Mouse (Mus musculus): ENCODE measurements around the gene Cd151. TPM values are rescaled to one million over a fixed set of nuclear protein-coding genes. Genes with fewer than 3 reads are reported as not detected.

Cd151 gene
- polyA plus RNA-seq, 1 experiment from 2014 or later, result 57.9 TPM

- Histone ChIP-seq H3K9ac (ENCODE audit: low read depth, low read length) (peak within 1 kb of the TSS; percentile 61), H3K27me3 (ENCODE audit: control insufficient read depth, insufficient read depth, low read length) (no peaks in the 10 kb centered on the region), H3K36me3 (ENCODE audit: control insufficient read depth, insufficient read depth, low read length) (0 out of 2 replicates have a peak, but pooled peaks cover 5% of the 10 kb centered on the region), H3K4me3 (ENCODE audit: low read depth, low read length) (peak within 1 kb of the TSS; percentile 37), H3K4me2 (replicated peaks; ENCODE audit: low read depth, low read length) (peak within 1 kb of the TSS; percentile 54), H3K4me1 (replicated peaks; ENCODE audit: control insufficient read depth, insufficient read depth, low read length) (peaks cover 10% of the 10 kb centered on the region; the same call in 1 of the 2 replicates), H3K27ac (ENCODE audit: low read depth, low read length) (no peak within 1 kb of the TSS), H3K9me3 (ENCODE audit: control insufficient read depth, low read length) (no peaks in the 10 kb centered on the region)
- DNase-seq (ENCODE audit: low spot score) (peak; percentile 81), ATAC-seq (ENCODE audit: low FRiP score) (peak; percentile 81)
- WGBS, result 3% methylated on average over 19 of the region's 19 CpGs
Measured at GRCm38 (mm10) chr7:141429310-141429709, 37.9 kb upstream of the Cd151 start, which contains the start of gene Cend1. Gene Cend1, minus strand, starts transcription at chr7:141429491.

GRCm38 (mm10) chr7:141429840-141430584, 37.2 kb upstream of the Cd151 start:
- Histone ChIP-seq H3K4me3 (ENCODE audit: low read depth, low read length) (no peak overlapping the region), H3K4me2 (replicated peaks; ENCODE audit: low read depth, low read length) (peak overlapping the region; percentile 54), H3K9ac (ENCODE audit: low read depth, low read length) (no peak overlapping the region), H3K4me1 (replicated peaks; ENCODE audit: control insufficient read depth, insufficient read depth, low read length) (peaks cover 14% of the 10 kb centered on the region), H3K9me3 (ENCODE audit: control insufficient read depth, low read length) (no peaks in the 10 kb centered on the region), H3K27ac (ENCODE audit: low read depth, low read length) (no peak overlapping the region), H3K27me3 (ENCODE audit: control insufficient read depth, insufficient read depth, low read length) (no peaks in the 10 kb centered on the region), H3K36me3 (ENCODE audit: control insufficient read depth, insufficient read depth, low read length) (0 out of 2 replicates have a peak, but pooled peaks cover 5% of the 10 kb centered on the region)
- DNase-seq (ENCODE audit: low spot score), result no peak
- 60% methylated on average over 9 of the region's 9 CpGs for WGBS
- ATAC-seq (ENCODE audit: low FRiP score), result no peak

GRCm38 (mm10) chr7:141430585-141431240, 36.5 kb upstream of the Cd151 start:
- 0 out of 2 replicates have a peak, but pooled peaks cover 5% of the 10 kb centered on the region for H3K36me3 ChIP-seq (ENCODE audit: control insufficient read depth, insufficient read depth, low read length)
- DNase-seq (ENCODE audit: low spot score) (no peak), ATAC-seq (ENCODE audit: low FRiP score) (no peak)
- no peak overlapping the region for H3K4me2 ChIP-seq (replicated peaks; ENCODE audit: low read depth, low read length)
- WGBS, result 99% methylated on average over 9 of the region's 9 CpGs
- H3K27ac ChIP-seq (ENCODE audit: low read depth, low read length), result no peak overlapping the region
- no peak overlapping the region for H3K9ac ChIP-seq (ENCODE audit: low read depth, low read length)
- peaks cover 18% of the 10 kb centered on the region for H3K4me1 ChIP-seq (replicated peaks; ENCODE audit: control insufficient read depth, insufficient read depth, low read length)
- H3K9me3 ChIP-seq (ENCODE audit: control insufficient read depth, low read length), result no peaks in the 10 kb centered on the region
- H3K27me3 ChIP-seq (ENCODE audit: control insufficient read depth, insufficient read depth, low read length), result no peaks in the 10 kb centered on the region
- H3K4me3 ChIP-seq (ENCODE audit: low read depth, low read length), result no peak overlapping the region

- H3K4me3 ChIP-seq (ENCODE audit: low read depth, low read length), result no peak overlapping the region
- H3K36me3 ChIP-seq (ENCODE audit: control insufficient read depth, insufficient read depth, low read length), result 0 out of 2 replicates have a peak, but pooled peaks cover 5% of the 10 kb centered on the region
- no peaks in the 10 kb centered on the region for H3K9me3 ChIP-seq (ENCODE audit: control insufficient read depth, low read length)
- no peak overlapping the region for H3K9ac ChIP-seq (ENCODE audit: low read depth, low read length)
- WGBS, result 90% methylated on average over 18 of the region's 19 CpGs
- peaks cover 21% of the 10 kb centered on the region for H3K4me1 ChIP-seq (replicated peaks; ENCODE audit: control insufficient read depth, insufficient read depth, low read length)
- no peak overlapping the region for H3K4me2 ChIP-seq (replicated peaks; ENCODE audit: low read depth, low read length)
- ATAC-seq (ENCODE audit: low FRiP score), result no peak
- no peak for DNase-seq (ENCODE audit: low spot score)
- H3K27ac ChIP-seq (ENCODE audit: low read depth, low read length), result no peak overlapping the region
- H3K27me3 ChIP-seq (ENCODE audit: control insufficient read depth, insufficient read depth, low read length), result no peaks in the 10 kb centered on the region
Measured at GRCm38 (mm10) chr7:141431434-141432185, 35.6 kb upstream of the Cd151 start.

GRCm38 (mm10) chr7:141432186-141432611, 35.0 kb upstream of the Cd151 start:
- Histone ChIP-seq H3K27me3 (ENCODE audit: control insufficient read depth, insufficient read depth, low read length) (no peaks in the 10 kb centered on the region), H3K9ac (ENCODE audit: low read depth, low read length) (no peak overlapping the region)

GRCm38 (mm10) chr7:141432741-141433516, 34.3 kb upstream of the Cd151 start:
- H3K4me3 ChIP-seq (ENCODE audit: low read depth, low read length), result no peak overlapping the region
- no peak overlapping the region for H3K9ac ChIP-seq (ENCODE audit: low read depth, low read length)
- H3K4me1 ChIP-seq (replicated peaks; ENCODE audit: control insufficient read depth, insufficient read depth, low read length), result peaks cover 21% of the 10 kb centered on the region
- H3K36me3 ChIP-seq (ENCODE audit: control insufficient read depth, insufficient read depth, low read length), result 0 out of 2 replicates have a peak, but pooled peaks cover 5% of the 10 kb centered on the region
- H3K4me2 ChIP-seq (replicated peaks; ENCODE audit: low read depth, low read length), result no peak overlapping the region
- no peak overlapping the region for H3K27ac ChIP-seq (ENCODE audit: low read depth, low read length)
- 91% methylated on average over 6 of the region's 6 CpGs for WGBS
- no peaks in the 10 kb centered on the region for H3K27me3 ChIP-seq (ENCODE audit: control insufficient read depth, insufficient read depth, low read length)
- no peak for ATAC-seq (ENCODE audit: low FRiP score)
- DNase-seq (ENCODE audit: low spot score), result no peak
- H3K9me3 ChIP-seq (ENCODE audit: control insufficient read depth, low read length), result no peaks in the 10 kb centered on the region

More at GRCm38 (mm10) chr7:141432186-141432611, 35.0 kb upstream of the Cd151 start:
- Histone ChIP-seq H3K9me3 (ENCODE audit: control insufficient read depth, low read length) (no peaks in the 10 kb centered on the region), H3K4me3 (ENCODE audit: low read depth, low read length) (no peak overlapping the region), H3K36me3 (ENCODE audit: control insufficient read depth, insufficient read depth, low read length) (0 out of 2 replicates have a peak, but pooled peaks cover 5% of the 10 kb centered on the region), H3K4me1 (replicated peaks; ENCODE audit: control insufficient read depth, insufficient read depth, low read length) (peaks cover 21% of the 10 kb centered on the region), H3K4me2 (replicated peaks; ENCODE audit: low read depth, low read length) (no peak overlapping the region), H3K27ac (ENCODE audit: low read depth, low read length) (no peak overlapping the region)
- DNase-seq (ENCODE audit: low spot score), result no peak
- 84% methylated on average over 8 of the region's 8 CpGs for WGBS
- ATAC-seq (ENCODE audit: low FRiP score), result no peak

GRCm38 (mm10) chr7:141433517-141434400, 33.4 kb upstream of the Cd151 start:
- peaks cover 18% of the 10 kb centered on the region for H3K4me1 ChIP-seq (replicated peaks; ENCODE audit: control insufficient read depth, insufficient read depth, low read length)
- 0 out of 2 replicates have a peak, but pooled peaks cover 5% of the 10 kb centered on the region for H3K36me3 ChIP-seq (ENCODE audit: control insufficient read depth, insufficient read depth, low read length)
- no peaks in the 10 kb centered on the region for H3K9me3 ChIP-seq (ENCODE audit: control insufficient read depth, low read length)
- DNase-seq (ENCODE audit: low spot score) (no peak), ATAC-seq (ENCODE audit: low FRiP score) (no peak)
- H3K27me3 ChIP-seq (ENCODE audit: control insufficient read depth, insufficient read depth, low read length), result no peaks in the 10 kb centered on the region
- H3K9ac ChIP-seq (ENCODE audit: low read depth, low read length), result peak overlapping the region; percentile 67
- H3K4me3 ChIP-seq (ENCODE audit: low read depth, low read length), result peak overlapping the region; percentile 47
- peak overlapping the region; percentile 51 for H3K4me2 ChIP-seq (replicated peaks; ENCODE audit: low read depth, low read length)
- peak overlapping the region; percentile 74; the same call in 1 of the 2 replicates for H3K27ac ChIP-seq (ENCODE audit: low read depth, low read length)
- 77% methylated on average over 15 of the region's 15 CpGs for WGBS

Measured in hindbrain, embryonic 11.5 days (tissue).